8 mouse cellular contexts compared by ENCODE assay signal in genomic region chr6:86194941-86195932, GRCm38 (mm10). TPM values are rescaled to one million over a fixed set of nuclear protein-coding genes. Genes with fewer than 3 reads are reported as not detected.
A peak's percentile ranks its signal among the peaks of the same experiment; 100 is the strongest.
DNase-seq lines count a peak whose midpoint lies in the region; ATAC-seq lines count a peak whose summit lies in the region.

TSS of gene Tgfa (plus strand) at chr6:86195223.

- WGBS in hindbrain, embryonic 13.5 days = under 1% methylated on average over 86 of the region's 97 CpGs

- H3K36me3 ChIP-seq in hindbrain, embryonic 13.5 days = no peaks in the 10 kb centered on the region

- H3K9ac ChIP-seq in hindbrain, embryonic 13.5 days = peak within 1 kb of the TSS; percentile 79

- peak; percentile 83 for DNase-seq in ZHBTc4 (ENCODE audit: low read depth, low spot score)
- peak; percentile 54 for DNase-seq in cerebellum, adult 9-10 months
- peak in 1 of 2 experiments; percentile 46 for DNase-seq in frontal cortex, adult 2 months (ENCODE audit: extremely low spot score in 1 of 2, low spot score in 1 of 2)
- peak; percentile 61 to 68 for DNase-seq in layer of hippocampus, postnatal 36 days
- peak; percentile 66 for DNase-seq in lung, postnatal 25 days (ENCODE audit: low spot score)
- DNase-seq in right cerebral cortex, adult 2 months (ENCODE audit: low spot score in 2 of 2) = peak; percentile 44 to 52
- no peak for DNase-seq in adipocyte (ENCODE audit: low spot score)

- H3K27ac ChIP-seq in hindbrain, embryonic 13.5 days = peak within 1 kb of the TSS; percentile 62

- H3K27me3 ChIP-seq in hindbrain, embryonic 13.5 days = peaks cover 48% of the 10 kb centered on the region

- peak within 1 kb of the TSS; percentile 70 for H3K4me3 ChIP-seq in hindbrain, embryonic 13.5 days

- peak within 1 kb of the TSS; percentile 93 for H3K4me2 ChIP-seq in hindbrain, embryonic 13.5 days

- peaks cover 31% of the 10 kb centered on the region for H3K4me1 ChIP-seq in hindbrain, embryonic 13.5 days (replicated peaks)

- ATAC-seq in hindbrain, embryonic 13.5 days (ENCODE audit: low FRiP score) = peak; percentile 77

- no peaks in the 10 kb centered on the region for H3K9me3 ChIP-seq in hindbrain, embryonic 13.5 days

RNA-seq across cellular contexts. Expression of gene Tgfa, which starts in this region (rescaled TPM):
- 19.4 and 20.2 TPM in 2 replicates for polyA plus RNA-seq in frontal cortex, adult 2 months (2012; rRNA removed)
- polyA plus RNA-seq in hindbrain, embryonic 13.5 days (2015; fragmentation: Nextera tagmentation; extraction: Ambion mirVana) = 9.5 and 9.6 TPM in 2 replicates
- 10 to 100 TPM; 31.2 to 33.6 TPM for total RNA-seq in layer of hippocampus, postnatal 36 days (2021)
